Mouse (Mus musculus) liver, embryonic 16.5 days (tissue): Measurements from ENCODE around the gene Tekt3. TPM values are rescaled to one million over a fixed set of nuclear protein-coding genes. Genes with fewer than 3 reads are reported as not detected.

Experiments used
- ATAC-seq: fragments of 200-750 bp; cut with Nextera tagmentation; 2 replicates; pipeline ENCODE4 v1.8.0; 2017; ENCODE audit warnings: low read depth, mild to moderate bottlenecking, moderate number of reproducible peaks, moderate library complexity
- H3K27ac ChIP-seq: fragments of 300-500 bp; sonication (generic); 2 replicates; pipeline ENCODE4 v1.5.1; 2014; ENCODE audit warnings: mild to moderate bottlenecking, low read length
- H3K27me3 ChIP-seq: fragments of 300-500 bp; sonication (generic); 2 replicates; pipeline ENCODE4 v1.6.1; 2014; ENCODE audit warnings: low read depth, low read length, mixed read lengths; ENCODE audit not compliant: control insufficient read depth, insufficient read depth
- H3K36me3 ChIP-seq: fragments of 300-500 bp; sonication (generic); 2 replicates; pipeline ENCODE4 v1.6.1; 2014; ENCODE audit warnings: mild to moderate bottlenecking; ENCODE audit not compliant: control insufficient read depth, insufficient read depth
- H3K4me1 ChIP-seq: fragments of 300-500 bp; sonication (generic); 2 replicates; pipeline ENCODE4 v1.6.1; 2014; ENCODE audit warnings: low read depth, low read length, mixed read lengths; ENCODE audit not compliant: control insufficient read depth
- H3K4me2 ChIP-seq: fragments of 300-500 bp; sonication (generic); 2 replicates; pipeline ENCODE4 v1.6.1; 2014; ENCODE audit warnings: low read depth, low read length, mixed read lengths
- H3K4me3 ChIP-seq: fragments of 300-500 bp; sonication (generic); 2 replicates; pipeline ENCODE4 v1.5.1; 2014; ENCODE audit warnings: low read depth, mild to moderate bottlenecking, low read length
- H3K9ac ChIP-seq: fragments of 300-500 bp; sonication (generic); 2 replicates; pipeline ENCODE4 v1.6.1; 2014; ENCODE audit warnings: low read depth, low read length
- H3K9me3 ChIP-seq: fragments of 300-500 bp; sonication (generic); replicated peaks from 2 replicates; pipeline ENCODE4 v1.6.1; 2016; ENCODE audit warnings: low read length; ENCODE audit not compliant: control insufficient read depth
- WGBS: fragments of 180-500 bp; shearing (Covaris S2); extraction: QIAGEN DNeasy Blood & Tissue Kit; methylation state at CpG from one replicate; pipeline ENCODE4 v1.1.7; 2014; ENCODE audit not compliant: insufficient replicate concordance; 5-methylcytosine and 5-hydroxymethylcytosine counted together
- polyA plus RNA-seq: library from polyadenylated mRNA; unstranded; fragments of >200 nt; fragmentation: Nextera tagmentation; extraction: Ambion mirVana; gene quantifications from 2 replicates; pipeline ENCODE4 v1.2.1, GENCODE M21; 2015

Tekt3 gene
- polyA plus RNA-seq, 1 experiment from 2014 or later: not detected

- Histone ChIP-seq H3K27ac (no peak overlapping the region), H3K4me2 (no peak overlapping the region), H3K4me3 (no peak overlapping the region), H3K9me3 (no peaks in the 10 kb centered on the region), H3K4me1 (no peaks in the 10 kb centered on the region), H3K9ac (no peak overlapping the region), H3K27me3 (no peaks in the 10 kb centered on the region), H3K36me3 (no peaks in the 10 kb centered on the region)
- WGBS: 60% methylated on average over 4 of the region's 4 CpGs
- ATAC-seq: peak; percentile 53; the same call in 1 of the 2 replicates
Measured at GRCm38 (mm10) chr11:63142816-63143215, 81.4 kb downstream of the Tekt3 start.

GRCm38 (mm10) chr11:63143486-63143885 is 82.0 kb downstream of the Tekt3 start:
- Histone ChIP-seq H3K27ac (no peak overlapping the region), H3K4me2 (no peak overlapping the region), H3K27me3 (no peaks in the 10 kb centered on the region), H3K4me3 (no peak overlapping the region), H3K9me3 (no peaks in the 10 kb centered on the region), H3K9ac (no peak overlapping the region), H3K36me3 (no peaks in the 10 kb centered on the region), H3K4me1 (no peaks in the 10 kb centered on the region)
- no peak for ATAC-seq
- 60% methylated on average over 8 of the region's 8 CpGs for WGBS

Other genes with a start within 250 kb of the Tekt3 start
- 0.77 and 0.83 TPM in 2 replicates for gene Trim16, start 241.4 kb upstream of the Tekt3 start, polyA plus RNA-seq
- gene Fbxw10, start 214.6 kb upstream of the Tekt3 start, polyA plus RNA-seq: 0.09 and 0.18 TPM in 2 replicates
- gene Tvp23b, start 182.2 kb upstream of the Tekt3 start, polyA plus RNA-seq: 26.1 and 29.7 TPM in 2 replicates
- gene Cdrt4, start 110.5 kb upstream of the Tekt3 start, polyA plus RNA-seq: not detected in 2 replicates
- gene Pmp22, start 67.3 kb downstream of the Tekt3 start, polyA plus RNA-seq: 24.7 and 28.9 TPM in 2 replicates